Mouse (Mus musculus): Measurements from ENCODE around the gene Fam107b.

The Fam107b gene

DNA sequence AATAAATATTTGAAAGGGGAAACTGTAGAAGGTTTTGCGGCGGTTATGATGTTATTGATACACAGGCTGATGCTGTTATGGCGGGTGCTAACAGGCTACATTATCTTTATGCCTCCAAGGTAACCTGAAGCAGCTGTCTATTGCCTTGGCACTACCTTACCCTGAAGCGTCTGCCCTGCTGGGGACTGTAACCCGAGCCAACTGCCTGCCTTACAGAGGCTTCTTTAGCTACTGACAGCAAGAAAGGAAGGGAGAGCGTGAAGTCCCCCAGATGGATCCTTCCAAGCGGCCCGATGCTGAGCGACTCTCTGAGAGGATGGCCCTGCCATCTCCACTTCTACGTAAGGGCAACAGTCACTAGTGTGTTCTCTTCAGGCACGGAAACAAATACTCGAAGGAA lies at the start of gene Fam107b:
Gene Fam107b (plus strand): TSS at position 303 of the 400 bp plus-strand sequence.
- no peak for DNase-seq (ENCODE audit: low read depth)

DNA sequence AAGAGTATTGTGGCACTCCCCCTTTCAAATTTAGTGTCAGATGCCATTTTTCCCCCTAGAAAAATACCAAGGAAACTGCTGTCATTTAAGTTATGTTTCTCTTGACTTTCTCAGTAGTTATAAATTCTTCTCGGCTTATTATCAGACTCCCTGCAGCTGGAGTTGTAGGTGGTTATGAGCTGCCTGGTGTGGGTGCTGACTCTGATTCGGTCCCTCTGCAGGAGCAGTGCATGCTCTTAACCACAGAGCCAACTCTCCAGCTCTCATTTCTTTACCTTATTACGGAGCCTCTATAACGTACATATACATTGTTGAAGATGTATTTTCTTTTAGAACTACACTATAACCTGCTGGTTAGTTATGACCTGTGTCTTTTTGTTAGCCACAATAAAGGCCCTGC lies 47.7 kb upstream of the Fam107b start:
- no peak for DNase-seq (ENCODE audit: low read depth)

- DNase-seq (ENCODE audit: low read depth): no peak
Observed at GRCm38 (mm10) chr2:3526288-3526687, 44.0 kb upstream of the Fam107b start.

GRCm38 (mm10) chr2:3541307-3542079 lies 28.8 kb upstream of the Fam107b start:
- DNase-seq (ENCODE audit: low read depth): no peak

DNA sequence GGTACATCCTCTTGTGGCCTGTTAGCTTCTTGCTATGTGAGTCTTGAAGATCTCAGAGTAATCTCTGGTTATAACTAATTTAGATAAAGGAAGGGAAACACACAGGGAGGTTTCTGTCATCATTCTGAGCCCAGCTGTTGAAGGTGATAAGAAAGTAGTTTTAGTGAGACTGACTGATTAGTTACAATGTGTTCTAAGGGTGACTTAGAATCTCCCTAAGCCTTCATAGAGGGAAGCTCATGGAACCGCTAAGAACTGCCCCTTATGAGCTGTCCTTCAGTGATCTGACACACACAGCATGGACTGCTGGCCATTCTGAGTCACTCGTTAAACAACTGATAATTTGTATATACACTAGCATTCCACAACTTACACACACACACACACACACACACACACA lies 24.2 kb upstream of the Fam107b start:
- DNase-seq (ENCODE audit: low read depth): peak; percentile 12

DNA sequence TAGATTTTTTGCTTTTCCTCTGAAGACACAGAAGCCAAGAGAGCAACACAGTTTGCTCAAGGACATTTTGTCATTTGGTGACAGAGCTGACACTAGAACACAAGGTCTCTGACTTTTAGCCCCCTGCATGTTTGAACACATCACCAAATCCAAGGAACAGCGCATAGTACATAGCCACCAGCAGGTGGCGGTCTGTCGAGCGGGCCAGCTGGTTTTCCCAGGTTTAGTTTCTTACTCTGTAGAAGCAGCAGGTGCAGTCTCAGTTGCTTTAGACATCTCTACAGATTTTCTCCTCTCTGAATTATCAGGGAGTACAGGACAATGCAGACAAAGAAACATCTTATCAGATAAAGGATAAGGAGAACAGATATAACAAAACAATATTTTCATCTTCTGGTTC lies 23.7 kb upstream of the Fam107b start:
- peak; percentile 53 for DNase-seq (ENCODE audit: low read depth)

GRCm38 (mm10) chr2:3570606-3571005 lies 318 bp downstream of the Fam107b start:
- no peak for DNase-seq (ENCODE audit: low read depth)

DNA sequence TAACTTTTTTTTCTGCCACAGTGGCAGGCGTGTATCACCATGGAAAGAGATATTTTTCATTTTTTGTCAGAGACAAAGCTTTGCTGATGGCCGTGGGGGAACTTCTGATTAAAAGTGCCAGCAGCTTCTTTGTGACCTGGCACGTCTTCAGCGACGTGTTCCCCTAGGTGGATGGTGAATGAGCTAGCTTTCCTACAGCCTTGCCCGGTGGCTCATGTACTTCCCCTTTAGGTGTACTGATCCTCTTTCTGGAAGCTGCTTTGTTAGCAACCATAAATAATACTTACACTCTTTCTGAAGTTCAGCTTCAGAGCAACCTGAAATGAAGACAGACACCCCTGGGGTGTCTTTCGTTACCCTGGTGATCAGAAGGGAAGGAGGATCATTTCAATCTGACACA lies 3.6 kb downstream of the Fam107b start:
- DNase-seq (ENCODE audit: low read depth): no peak

- DNase-seq (ENCODE audit: low read depth): no peak
Observed at GRCm38 (mm10) chr2:3575140-3575539, 4.9 kb downstream of the Fam107b start.

- no peak for DNase-seq (ENCODE audit: low read depth)
Observed at GRCm38 (mm10) chr2:3576346-3576745, 6.1 kb downstream of the Fam107b start.

- DNase-seq (ENCODE audit: low read depth): no peak
Observed at GRCm38 (mm10) chr2:3577216-3577615, 6.9 kb downstream of the Fam107b start.

DNA sequence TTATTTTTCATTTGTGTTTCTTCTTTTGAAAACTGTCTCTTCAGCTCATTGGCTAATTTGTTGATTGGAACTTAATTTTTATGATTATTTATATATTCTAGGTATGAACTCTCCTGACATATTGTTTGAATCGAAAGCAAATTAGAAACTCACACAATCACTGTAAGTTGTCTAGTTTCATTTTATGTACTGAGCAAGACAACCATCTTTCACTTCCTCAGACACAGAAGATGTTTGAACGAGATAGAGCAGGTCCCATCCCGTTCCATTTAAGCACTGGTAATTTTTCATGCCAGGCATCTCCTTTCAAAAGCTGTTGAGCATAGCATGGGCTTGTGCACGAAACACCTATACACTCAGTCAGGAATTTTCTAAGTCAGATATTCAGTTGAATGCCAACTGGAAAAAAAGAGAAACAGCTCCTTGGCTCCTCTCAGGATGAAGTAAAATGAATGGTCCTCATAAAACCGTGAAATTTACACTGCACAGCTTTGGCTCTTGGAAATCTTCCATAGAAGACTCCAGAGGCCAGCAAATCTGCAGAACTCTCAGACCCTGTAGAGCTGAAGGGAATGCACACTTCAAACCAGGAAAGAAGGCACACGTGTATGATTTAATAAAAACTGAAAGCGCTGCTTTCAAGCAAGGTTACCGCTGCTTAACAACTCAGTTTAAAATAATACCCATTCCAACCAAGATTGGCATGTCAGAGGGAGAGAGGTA lies 8.1 kb downstream of the Fam107b start:
- no peak for DNase-seq (ENCODE audit: low read depth)

DNA sequence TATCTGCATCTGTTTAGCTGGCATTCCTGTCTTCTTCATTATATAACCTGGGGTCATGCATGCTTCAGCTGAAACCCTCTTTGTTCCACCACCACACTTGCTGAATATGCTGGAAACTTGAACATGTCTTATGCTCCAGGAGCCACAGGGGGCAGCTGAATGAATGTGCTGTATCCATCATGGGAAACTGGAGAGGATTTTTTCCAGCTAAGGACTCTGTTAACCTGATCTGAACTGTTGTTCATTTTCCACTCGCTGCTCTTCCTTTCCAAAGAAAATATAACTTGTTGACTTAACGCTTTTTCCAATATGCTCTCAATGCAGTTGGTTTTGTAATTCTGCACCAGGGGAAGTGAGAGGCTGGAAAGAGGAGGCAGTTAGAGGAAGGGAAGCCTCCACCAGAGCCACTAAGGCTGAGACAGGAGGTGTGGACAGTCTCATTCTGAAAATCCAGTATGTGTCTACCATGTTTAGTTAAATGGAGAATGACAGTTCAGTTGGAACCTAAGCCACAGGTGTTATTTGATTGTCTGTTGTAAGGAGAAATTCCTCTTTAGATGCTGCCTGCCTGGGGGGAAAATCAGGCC lies 9.1 kb downstream of the Fam107b start:
- no peak for DNase-seq (ENCODE audit: low read depth)

- DNase-seq (ENCODE audit: low read depth): no peak
Observed at GRCm38 (mm10) chr2:3582830-3583229, 12.5 kb downstream of the Fam107b start.

GRCm38 (mm10) chr2:3585231-3585783 lies 15.0 kb downstream of the Fam107b start:
- DNase-seq (ENCODE audit: low read depth): no peak

DNA sequence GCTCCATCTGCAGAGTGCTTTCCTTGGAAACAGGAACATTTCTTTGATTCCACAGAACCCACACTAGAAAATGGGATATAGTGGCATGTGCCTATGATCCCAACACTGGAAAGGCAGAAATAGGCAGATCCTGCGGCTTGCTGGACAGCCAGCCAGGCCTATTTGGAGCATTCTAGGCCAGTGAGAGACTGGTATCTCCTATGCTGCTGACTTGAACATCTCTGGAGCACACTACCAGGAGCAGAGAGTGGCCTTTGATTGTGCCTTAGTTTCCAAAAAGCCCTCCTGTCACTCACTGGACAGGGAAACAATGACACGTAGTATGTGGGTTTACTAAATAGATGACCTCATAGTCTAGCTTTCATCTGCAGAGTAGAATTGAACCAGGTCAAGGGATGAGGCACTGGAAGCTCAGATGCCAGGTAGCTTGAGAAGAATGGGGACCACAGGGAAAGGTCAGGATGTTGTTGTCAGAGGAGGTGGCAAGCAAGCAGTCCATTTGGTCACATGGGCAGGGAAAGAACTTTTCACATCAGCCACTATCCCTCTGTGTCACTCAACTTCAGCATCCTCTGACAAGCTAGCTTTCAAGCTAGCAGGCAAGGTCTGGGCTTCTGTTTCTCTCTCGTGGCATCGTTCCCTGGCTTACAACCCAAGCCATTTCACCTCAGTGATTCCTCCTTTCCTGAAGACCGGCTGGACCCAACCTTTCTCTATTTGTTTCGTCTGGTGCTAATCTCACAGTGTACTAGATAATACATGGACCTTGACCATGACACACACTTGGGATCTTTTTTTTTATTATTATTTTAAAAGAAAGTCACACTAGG lies 20.0 kb downstream of the Fam107b start:
- DNase-seq (ENCODE audit: low read depth): no peak

GRCm38 (mm10) chr2:3590916-3591197 lies 20.6 kb downstream of the Fam107b start:
- DNase-seq (ENCODE audit: low read depth): no peak

DNA sequence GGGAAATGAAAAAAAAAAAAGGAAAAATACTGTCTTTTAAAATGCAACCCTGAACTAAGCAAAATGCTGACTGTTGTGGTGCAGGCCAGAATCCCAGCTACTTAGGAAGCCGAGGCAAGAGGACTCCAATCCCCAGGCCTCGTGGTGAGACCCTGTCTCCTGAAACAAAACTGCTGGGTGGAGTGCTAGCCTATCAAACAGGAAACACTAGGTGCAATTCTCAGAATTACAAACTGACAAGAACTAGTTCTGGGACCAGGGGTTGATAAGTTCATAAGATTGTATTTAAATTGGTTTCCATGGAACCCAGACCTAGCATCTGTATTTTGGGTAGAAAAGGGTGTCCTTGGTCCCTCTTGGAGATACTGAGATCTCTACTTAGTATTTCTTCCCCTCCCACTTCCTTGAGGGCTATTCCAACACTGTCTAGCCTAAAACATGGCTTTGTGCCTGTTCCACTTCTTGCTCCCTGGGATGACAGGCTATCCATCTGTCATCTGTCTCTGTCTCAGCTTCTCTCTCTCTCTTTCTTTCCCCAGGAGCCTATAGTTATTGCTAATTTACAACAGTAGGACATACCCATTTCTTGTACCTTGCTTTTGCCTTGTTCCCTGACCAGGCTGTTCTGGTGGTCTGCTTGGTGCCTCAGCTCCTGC lies 24.5 kb downstream of the Fam107b start:
- DNase-seq (ENCODE audit: low read depth): no peak

- DNase-seq (ENCODE audit: low read depth): no peak
Observed at GRCm38 (mm10) chr2:3600421-3600820, 30.1 kb downstream of the Fam107b start.

- no peak for DNase-seq (ENCODE audit: low read depth)
Observed at GRCm38 (mm10) chr2:3602599-3602998, 32.3 kb downstream of the Fam107b start.

GRCm38 (mm10) chr2:3603181-3603580 lies 32.9 kb downstream of the Fam107b start:
- no peak for DNase-seq (ENCODE audit: low read depth)
